In the genomic region with DNA sequence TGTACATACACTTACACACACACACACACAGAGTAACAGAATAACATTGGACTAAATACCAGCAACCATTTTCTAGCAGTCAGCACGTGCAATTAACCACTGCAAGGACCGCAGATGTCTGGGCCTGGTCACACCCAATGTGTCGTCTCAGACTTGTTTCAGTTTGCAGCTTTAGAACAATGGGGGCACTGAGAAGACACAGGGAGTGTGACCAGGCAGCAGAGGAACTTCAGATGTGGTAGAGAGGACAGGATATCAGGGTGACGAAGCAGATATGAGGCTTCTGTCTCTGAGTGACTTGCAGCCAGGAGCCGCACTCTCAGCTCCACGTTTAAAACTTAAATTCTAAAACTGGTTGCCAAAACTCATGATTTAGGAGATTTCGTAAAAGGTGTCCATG, we compare ENCODE assay signal across 28 mouse cellular contexts.
DNase-seq lines count a peak whose midpoint lies in the region; ATAC-seq lines count a peak whose summit lies in the region.
"Had no signal": no experiment of that assay in that cellular context is flagged by ENCODE, and none has a peak within 500 bp of the region (broad histone marks: within the 10 kb centered on the region; RNA-seq: fewer than 3 reads in every experiment).

No protein-coding gene starts in this region.

- peak overlapping the region; percentile 16 for H3K4me3 ChIP-seq in megakaryocyte, embryonic 14.5 days (replicated peaks)
- H3K4me3 ChIP-seq: forebrain, embryonic 13.5 days; heart, embryonic 10.5 days; heart, embryonic 15.5 days; hindbrain, embryonic 13.5 days; layer of hippocampus, adult 2 months; liver, embryonic 12.5 days; midbrain, embryonic 10.5 days; midbrain, embryonic 15.5 days; neural tube, embryonic 12.5 days had no signal

- peak; percentile 45 for DNase-seq in CD4-positive helper T cell, adult 2 months (ENCODE audit: low read depth, low spot score)
- DNase-seq in heart, postnatal 4 days, result no peak
- no peak for DNase-seq in retina, embryonic 14.5 days (ENCODE audit: low spot score)
- DNase-seq in spleen, postnatal 10 days (ENCODE audit: low spot score in 2 of 2), result no peak
- DNase-seq: adrenal gland, adult 2 months; adrenal gland, postnatal 36 days; cerebellum, adult 2 months; cerebellum, postnatal 14 days; gastrocnemius, postnatal 14 days; heart, adult 11 months; kidney, adult 2 months; kidney, postnatal 36 days; left cerebral cortex, postnatal 4 days; liver, postnatal 0 days; lung, postnatal 36 days; thymus, adult 18-20 months; thymus, postnatal 4 days had no signal

- no peaks in the 10 kb centered on the region for H3K9me3 ChIP-seq in megakaryocyte, embryonic 14.5 days
- H3K9me3 ChIP-seq: forebrain, embryonic 13.5 days; heart, embryonic 10.5 days; heart, embryonic 15.5 days; hindbrain, embryonic 13.5 days; liver, embryonic 12.5 days; midbrain, embryonic 10.5 days; midbrain, embryonic 15.5 days; neural tube, embryonic 12.5 days had no signal

- peak; percentile 48 for ATAC-seq in activated CD4-positive, CD25-positive, alpha-beta regulatory T cell, adult 4 months
- ATAC-seq: forebrain, embryonic 13.5 days; liver, embryonic 12.5 days; liver, postnatal 0 days; midbrain, embryonic 15.5 days had no signal

- no peaks in the 10 kb centered on the region for H3K27me3 ChIP-seq in megakaryocyte, embryonic 14.5 days (replicated peaks)
- H3K27me3 ChIP-seq: forebrain, embryonic 13.5 days; heart, embryonic 15.5 days; hindbrain, embryonic 13.5 days; liver, embryonic 12.5 days; midbrain, embryonic 15.5 days; neural tube, embryonic 12.5 days had no signal

- H3K36me3 ChIP-seq in megakaryocyte, embryonic 14.5 days (replicated peaks; ENCODE audit: low read length), result peaks cover 19% of the 10 kb centered on the region
- H3K36me3 ChIP-seq: heart, embryonic 10.5 days; heart, embryonic 15.5 days; hindbrain, embryonic 13.5 days; liver, embryonic 12.5 days; midbrain, embryonic 10.5 days; midbrain, embryonic 15.5 days; neural tube, embryonic 12.5 days had no signal

- peaks cover 79% of the 10 kb centered on the region for H3K4me1 ChIP-seq in megakaryocyte, embryonic 14.5 days
